Mouse (Mus musculus) MN1 (cell line): ENCODE data around the gene Tmem87a.

Experiments used
- DNase-seq: peaks from one replicate; pipeline ENCODE4 v3.0.0-alpha.2; 2016; ENCODE audit warnings: low spot score

The Tmem87a gene

GRCm38 (mm10) chr2:120366501-120366900, 37.4 kb downstream of the Tmem87a start:
- DNase-seq: no peak

- DNase-seq: no peak
These were observed 43.5 kb downstream of the Tmem87a start for GRCm38 (mm10) chr2:120360425-120360824.

GRCm38 (mm10) chr2:120352682-120353646, 50.9 kb downstream of the Tmem87a start, which contains the start of gene Vps39:
Gene Vps39, minus strand, starts transcription at chr2:120353137.
- DNase-seq: peak; percentile 84

- no peak for DNase-seq
These were observed 52.6 kb downstream of the Tmem87a start for GRCm38 (mm10) chr2:120351321-120351720.

GRCm38 (mm10) chr2:120348120-120348519, 55.8 kb downstream of the Tmem87a start:
- DNase-seq: no peak

- no peak for DNase-seq
These were observed 62.2 kb downstream of the Tmem87a start for GRCm38 (mm10) chr2:120341741-120342140.

- DNase-seq: no peak
These were observed 66.0 kb downstream of the Tmem87a start for GRCm38 (mm10) chr2:120337886-120338285.

- peak; percentile 33 for DNase-seq
These were observed 72.3 kb downstream of the Tmem87a start for GRCm38 (mm10) chr2:120331575-120331974.

- DNase-seq: no peak
These were observed 88.8 kb downstream of the Tmem87a start for GRCm38 (mm10) chr2:120315077-120315476.

GRCm38 (mm10) chr2:120314487-120314886, 89.4 kb downstream of the Tmem87a start:
- DNase-seq: no peak

- DNase-seq: no peak
These were observed 89.9 kb downstream of the Tmem87a start, which contains the start of gene Pla2g4f for GRCm38 (mm10) chr2:120313976-120314375. Gene Pla2g4f, minus strand, starts transcription at chr2:120314165.

- no peak for DNase-seq
These were observed 91.6 kb downstream of the Tmem87a start for GRCm38 (mm10) chr2:120312276-120312825.
